Mouse (Mus musculus) ES-E14 (cell line): ENCODE measurements around the gene Gm10135.

Experiments used
- CHD2 ChIP-seq: IDR thresholded peaks from 2 replicates; pipeline ENCODE4 v1.6.1; 2014; ENCODE audit warnings: mild to moderate bottlenecking, low read depth, low read length, inconsistent platforms
- HCFC1 ChIP-seq: IDR thresholded peaks from 2 replicates; pipeline ENCODE4 v1.6.1; 2012; ENCODE audit warnings: low read length, inconsistent platforms, borderline replicate concordance; ENCODE audit not compliant: insufficient read depth
- MAFK ChIP-seq: IDR thresholded peaks from 2 replicates; pipeline ENCODE4 v1.6.1; 2014; ENCODE audit warnings: mild to moderate bottlenecking, low read depth, low read length, inconsistent platforms; ENCODE audit not compliant: insufficient read depth
- ZC3H11A ChIP-seq: IDR thresholded peaks from 2 replicates; pipeline ENCODE4 v1.6.1; 2012; ENCODE audit warnings: low read depth, mild to moderate bottlenecking, inconsistent platforms, low read length, borderline replicate concordance
- ZNF384 ChIP-seq: IDR thresholded peaks from 2 replicates; pipeline ENCODE4 v1.6.1; 2012; ENCODE audit warnings: low read depth, low read length, inconsistent platforms

DNA sequence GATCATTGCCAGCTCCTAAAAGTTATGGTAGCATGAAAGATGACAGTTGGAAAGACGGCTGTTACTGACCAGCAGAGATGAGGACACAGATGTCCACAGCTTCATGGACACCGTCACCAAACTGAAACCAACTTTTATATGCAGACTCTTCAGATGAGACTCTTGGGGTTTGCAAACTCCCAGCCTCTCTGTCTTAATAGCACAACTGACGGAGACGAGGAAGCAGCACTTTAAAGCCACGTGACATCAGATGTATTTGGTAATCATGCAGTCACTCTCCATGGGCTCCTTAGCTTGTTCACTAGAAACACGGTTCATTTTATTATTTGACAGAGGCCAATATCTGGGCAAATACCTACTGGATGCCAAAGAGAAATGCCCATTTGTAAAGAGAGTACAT lies 1.5 kb upstream of the Gm10135 start:
- TF ChIP-seq HCFC1 (no peak), MAFK (no peak), CHD2 (no peak), ZC3H11A (no peak), ZNF384 (no peak)
